Mouse (Mus musculus): ENCODE data around the gene Akap6. TPM values are rescaled to one million over a fixed set of nuclear protein-coding genes. Genes with fewer than 3 reads are reported as not detected.
A peak's percentile ranks its signal among the peaks of the same experiment; 100 is the strongest.

Gene Akap6
- polyA plus RNA-seq, 1 experiment from 2014 or later: 23.6 TPM

- ATAC-seq: peak; percentile 56
- peak overlapping the region; percentile 41 for H3K9ac ChIP-seq (ENCODE audit: low read depth, low read length)
- WGBS: 7% methylated on average over 14 of the region's 14 CpGs
- H3K36me3 ChIP-seq (ENCODE audit: control insufficient read depth, insufficient read depth, low read length): no peaks in the 10 kb centered on the region
- H3K4me2 ChIP-seq (ENCODE audit: low read length): peak overlapping the region; percentile 53
- H3K27me3 ChIP-seq (ENCODE audit: control insufficient read depth, insufficient read depth, low read depth, low read length): no peaks in the 10 kb centered on the region
- peak overlapping the region; percentile 21 for H3K4me3 ChIP-seq (ENCODE audit: low read depth, low read length)
- H3K27ac ChIP-seq (ENCODE audit: low read length): peak overlapping the region; percentile 67
- no peaks in the 10 kb centered on the region for H3K9me3 ChIP-seq (replicated peaks; ENCODE audit: control insufficient read depth, low read length, poor library complexity, severe bottlenecking)
- H3K4me1 ChIP-seq (ENCODE audit: control insufficient read depth, insufficient read depth, low read length): peaks cover 14% of the 10 kb centered on the region
Measured at GRCm38 (mm10) chr12:52782902-52783441, 83.8 kb downstream of the Akap6 start.

GRCm38 (mm10) chr12:52785217-52785616 is 86.0 kb downstream of the Akap6 start:
- no peak overlapping the region for H3K4me2 ChIP-seq (ENCODE audit: low read length)
- H3K4me3 ChIP-seq (ENCODE audit: low read depth, low read length): no peak overlapping the region
- peak; percentile 18; the same call in 1 of the 2 replicates for ATAC-seq
- no peak overlapping the region for H3K9ac ChIP-seq (ENCODE audit: low read depth, low read length)
- H3K36me3 ChIP-seq (ENCODE audit: control insufficient read depth, insufficient read depth, low read length): no peaks in the 10 kb centered on the region
- no peaks in the 10 kb centered on the region for H3K27me3 ChIP-seq (ENCODE audit: control insufficient read depth, insufficient read depth, low read depth, low read length)
- no peak overlapping the region for H3K27ac ChIP-seq (ENCODE audit: low read length)
- H3K9me3 ChIP-seq (replicated peaks; ENCODE audit: control insufficient read depth, low read length, poor library complexity, severe bottlenecking): no peaks in the 10 kb centered on the region
- peaks cover 18% of the 10 kb centered on the region for H3K4me1 ChIP-seq (ENCODE audit: control insufficient read depth, insufficient read depth, low read length)

- Histone ChIP-seq H3K4me2 (ENCODE audit: low read length) (peak overlapping the region; percentile 21), H3K4me3 (ENCODE audit: low read depth, low read length) (no peak overlapping the region), H3K4me1 (ENCODE audit: control insufficient read depth, insufficient read depth, low read length) (peaks cover 17% of the 10 kb centered on the region), H3K36me3 (ENCODE audit: control insufficient read depth, insufficient read depth, low read length) (no peaks in the 10 kb centered on the region), H3K27me3 (ENCODE audit: control insufficient read depth, insufficient read depth, low read depth, low read length) (no peaks in the 10 kb centered on the region), H3K27ac (ENCODE audit: low read length) (0 out of 2 replicates have a peak overlapping the region, but pooled peaks have one; percentile 20), H3K9ac (ENCODE audit: low read depth, low read length) (no peak overlapping the region), H3K9me3 (replicated peaks; ENCODE audit: control insufficient read depth, low read length, poor library complexity, severe bottlenecking) (no peaks in the 10 kb centered on the region)
- 9% methylated on average over 8 of the region's 8 CpGs for WGBS
- ATAC-seq: peak; percentile 71; the same call in 1 of the 2 replicates
Measured at GRCm38 (mm10) chr12:52790350-52790768, 91.2 kb downstream of the Akap6 start.

- WGBS: 92% methylated on average over 4 of the region's 4 CpGs
- no peak overlapping the region for H3K27ac ChIP-seq (ENCODE audit: low read length)
- H3K9me3 ChIP-seq (replicated peaks; ENCODE audit: control insufficient read depth, low read length, poor library complexity, severe bottlenecking): no peaks in the 10 kb centered on the region
- H3K4me2 ChIP-seq (ENCODE audit: low read length): no peak overlapping the region
- no peak for ATAC-seq
- H3K4me3 ChIP-seq (ENCODE audit: low read depth, low read length): no peak overlapping the region
- H3K9ac ChIP-seq (ENCODE audit: low read depth, low read length): no peak overlapping the region
- H3K4me1 ChIP-seq (ENCODE audit: control insufficient read depth, insufficient read depth, low read length): peaks cover 20% of the 10 kb centered on the region
- H3K27me3 ChIP-seq (ENCODE audit: control insufficient read depth, insufficient read depth, low read depth, low read length): no peaks in the 10 kb centered on the region
- H3K36me3 ChIP-seq (ENCODE audit: control insufficient read depth, insufficient read depth, low read length): no peaks in the 10 kb centered on the region
Measured at GRCm38 (mm10) chr12:52794131-52794530, 94.9 kb downstream of the Akap6 start.

- ATAC-seq: no peak
- 85% methylated on average over 18 of the region's 18 CpGs for WGBS
- peaks cover 11% of the 10 kb centered on the region for H3K4me1 ChIP-seq (ENCODE audit: control insufficient read depth, insufficient read depth, low read length)
- no peaks in the 10 kb centered on the region for H3K36me3 ChIP-seq (ENCODE audit: control insufficient read depth, insufficient read depth, low read length)
- peak overlapping the region; percentile 60; the same call in 1 of the 2 replicates for H3K27ac ChIP-seq (ENCODE audit: low read length)
- H3K27me3 ChIP-seq (ENCODE audit: control insufficient read depth, insufficient read depth, low read depth, low read length): no peaks in the 10 kb centered on the region
- H3K4me2 ChIP-seq (ENCODE audit: low read length): no peak overlapping the region
- no peak overlapping the region for H3K9ac ChIP-seq (ENCODE audit: low read depth, low read length)
- no peaks in the 10 kb centered on the region for H3K9me3 ChIP-seq (replicated peaks; ENCODE audit: control insufficient read depth, low read length, poor library complexity, severe bottlenecking)
- no peak overlapping the region for H3K4me3 ChIP-seq (ENCODE audit: low read depth, low read length)
Measured at GRCm38 (mm10) chr12:52795551-52796470, 96.6 kb downstream of the Akap6 start.

GRCm38 (mm10) chr12:52796471-52796795 is 97.2 kb downstream of the Akap6 start:
- no peaks in the 10 kb centered on the region for H3K27me3 ChIP-seq (ENCODE audit: control insufficient read depth, insufficient read depth, low read depth, low read length)
- peak; percentile 56; the same call in 1 of the 2 replicates for ATAC-seq
- WGBS: 24% methylated on average over 4 of the region's 4 CpGs

GRCm38 (mm10) chr12:52799717-52800116 is 100.5 kb downstream of the Akap6 start:
- Histone ChIP-seq H3K9me3 (replicated peaks; ENCODE audit: control insufficient read depth, low read length, poor library complexity, severe bottlenecking) (no peaks in the 10 kb centered on the region), H3K36me3 (ENCODE audit: control insufficient read depth, insufficient read depth, low read length) (0 out of 2 replicates have a peak, but pooled peaks cover 2% of the 10 kb centered on the region), H3K4me2 (ENCODE audit: low read length) (no peak overlapping the region), H3K4me3 (ENCODE audit: low read depth, low read length) (no peak overlapping the region), H3K4me1 (ENCODE audit: control insufficient read depth, insufficient read depth, low read length) (peaks cover 3% of the 10 kb centered on the region), H3K27me3 (ENCODE audit: control insufficient read depth, insufficient read depth, low read depth, low read length) (no peaks in the 10 kb centered on the region), H3K9ac (ENCODE audit: low read depth, low read length) (no peak overlapping the region), H3K27ac (ENCODE audit: low read length) (no peak overlapping the region)
- ATAC-seq: no peak
- 96% methylated on average over 9 of the region's 9 CpGs for WGBS

More at GRCm38 (mm10) chr12:52796471-52796795, 97.2 kb downstream of the Akap6 start:
- Histone ChIP-seq H3K4me3 (ENCODE audit: low read depth, low read length) (no peak overlapping the region), H3K4me2 (ENCODE audit: low read length) (no peak overlapping the region), H3K36me3 (ENCODE audit: control insufficient read depth, insufficient read depth, low read length) (no peaks in the 10 kb centered on the region), H3K27ac (ENCODE audit: low read length) (no peak overlapping the region), H3K9me3 (replicated peaks; ENCODE audit: control insufficient read depth, low read length, poor library complexity, severe bottlenecking) (no peaks in the 10 kb centered on the region), H3K9ac (ENCODE audit: low read depth, low read length) (no peak overlapping the region), H3K4me1 (ENCODE audit: control insufficient read depth, insufficient read depth, low read length) (peaks cover 5% of the 10 kb centered on the region)

- 77% methylated on average over 3 of the region's 3 CpGs for WGBS
- no peaks in the 10 kb centered on the region for H3K4me1 ChIP-seq (ENCODE audit: control insufficient read depth, insufficient read depth, low read length)
- no peak overlapping the region for H3K4me2 ChIP-seq (ENCODE audit: low read length)
- H3K36me3 ChIP-seq (ENCODE audit: control insufficient read depth, insufficient read depth, low read length): 0 out of 2 replicates have a peak, but pooled peaks cover 4% of the 10 kb centered on the region
- H3K9me3 ChIP-seq (replicated peaks; ENCODE audit: control insufficient read depth, low read length, poor library complexity, severe bottlenecking): no peaks in the 10 kb centered on the region
- H3K27ac ChIP-seq (ENCODE audit: low read length): no peak overlapping the region
- no peak for ATAC-seq
- H3K27me3 ChIP-seq (ENCODE audit: control insufficient read depth, insufficient read depth, low read depth, low read length): no peaks in the 10 kb centered on the region
- no peak overlapping the region for H3K9ac ChIP-seq (ENCODE audit: low read depth, low read length)
- no peak overlapping the region for H3K4me3 ChIP-seq (ENCODE audit: low read depth, low read length)
Measured at GRCm38 (mm10) chr12:52806273-52806672, 107.1 kb downstream of the Akap6 start.

- no peak overlapping the region for H3K9ac ChIP-seq (ENCODE audit: low read depth, low read length)
- no peaks in the 10 kb centered on the region for H3K27me3 ChIP-seq (ENCODE audit: control insufficient read depth, insufficient read depth, low read depth, low read length)
- no peak overlapping the region for H3K4me3 ChIP-seq (ENCODE audit: low read depth, low read length)
- H3K36me3 ChIP-seq (ENCODE audit: control insufficient read depth, insufficient read depth, low read length): peaks cover 4% of the 10 kb centered on the region; the same call in 1 of the 2 replicates
- H3K4me2 ChIP-seq (ENCODE audit: low read length): no peak overlapping the region
- 55% methylated on average over 7 of the region's 7 CpGs for WGBS
- peak overlapping the region; percentile 38; the same call in 1 of the 2 replicates for H3K27ac ChIP-seq (ENCODE audit: low read length)
- no peak for ATAC-seq
- H3K9me3 ChIP-seq (replicated peaks; ENCODE audit: control insufficient read depth, low read length, poor library complexity, severe bottlenecking): no peaks in the 10 kb centered on the region
- peaks cover 2% of the 10 kb centered on the region; the same call in 1 of the 2 replicates for H3K4me1 ChIP-seq (ENCODE audit: control insufficient read depth, insufficient read depth, low read length)
Measured at GRCm38 (mm10) chr12:52818588-52818987, 119.4 kb downstream of the Akap6 start.
